8 mouse cellular contexts compared by ENCODE assay signal in genomic region chr1:151890041-151890621, GRCm38 (mm10).
DNase-seq lines count a peak whose midpoint lies in the region; ATAC-seq and TF ChIP-seq lines count a peak whose summit lies in the region.

No protein-coding gene starts in this region.

- H3K4me1 ChIP-seq in kidney, adult 2 months (ENCODE audit: control insufficient read depth, insufficient read depth, low read length): no peaks in the 10 kb centered on the region
- H3K4me1 ChIP-seq in embryonic facial prominence, embryonic 14.5 days (ENCODE audit: control insufficient read depth, insufficient read depth, low read length): peaks cover 46% of the 10 kb centered on the region
- H3K4me1 ChIP-seq in hindbrain, embryonic 16.5 days (ENCODE audit: control insufficient read depth, insufficient read depth, low read depth, low read length): peaks cover 7% of the 10 kb centered on the region
- H3K4me1 ChIP-seq in neural tube, embryonic 14.5 days (ENCODE audit: control insufficient read depth, insufficient read depth, low read length): peaks cover 6% of the 10 kb centered on the region

- H3K4me2 ChIP-seq in embryonic facial prominence, embryonic 14.5 days (ENCODE audit: low read depth, low read length): peak overlapping the region; percentile 23
- H3K4me2 ChIP-seq in hindbrain, embryonic 16.5 days (ENCODE audit: low read length): no peak overlapping the region
- H3K4me2 ChIP-seq in neural tube, embryonic 14.5 days (ENCODE audit: low read depth, low read length): no peak overlapping the region

- peak; percentile 88 for ATAC-seq in embryonic facial prominence, embryonic 14.5 days (ENCODE audit: low read depth)
- ATAC-seq in hindbrain, embryonic 16.5 days: peak; percentile 71
- ATAC-seq in neural tube, embryonic 14.5 days (ENCODE audit: low read depth): peak; percentile 60; the same call in 1 of the 2 replicates
- no peak for ATAC-seq in activated CD4-positive, CD25-positive, alpha-beta regulatory T cell, adult 4 months

- 52% methylated on average over 14 of the region's 14 CpGs for WGBS in kidney, adult 2 months
- 34% methylated on average over 14 of the region's 14 CpGs for WGBS in embryonic facial prominence, embryonic 14.5 days
- WGBS in hindbrain, embryonic 16.5 days: 55% methylated on average over 14 of the region's 14 CpGs
- 49% methylated on average over 14 of the region's 14 CpGs for WGBS in neural tube, embryonic 14.5 days

- H3K9ac ChIP-seq in embryonic facial prominence, embryonic 14.5 days (ENCODE audit: low read depth, low read length): no peak overlapping the region
- no peak overlapping the region for H3K9ac ChIP-seq in hindbrain, embryonic 16.5 days (ENCODE audit: low read depth, low read length)
- H3K9ac ChIP-seq in neural tube, embryonic 14.5 days (replicated peaks; ENCODE audit: low read depth, low read length): no peak overlapping the region

- no peaks in the 10 kb centered on the region for H3K27me3 ChIP-seq in kidney, adult 2 months (replicated peaks; ENCODE audit: control insufficient read depth, insufficient read depth, low read length)
- no peaks in the 10 kb centered on the region for H3K27me3 ChIP-seq in embryonic facial prominence, embryonic 14.5 days (replicated peaks; ENCODE audit: control insufficient read depth, insufficient read depth, low read length)
- H3K27me3 ChIP-seq in hindbrain, embryonic 16.5 days (replicated peaks; ENCODE audit: control insufficient read depth, insufficient read depth, low read length): no peaks in the 10 kb centered on the region
- H3K27me3 ChIP-seq in neural tube, embryonic 14.5 days (ENCODE audit: control insufficient read depth, insufficient read depth, low read length): no peaks in the 10 kb centered on the region

- no peaks in the 10 kb centered on the region for H3K9me3 ChIP-seq in embryonic facial prominence, embryonic 14.5 days (ENCODE audit: control insufficient read depth, low read length)
- no peaks in the 10 kb centered on the region for H3K9me3 ChIP-seq in hindbrain, embryonic 16.5 days (ENCODE audit: control insufficient read depth, low read length)
- H3K9me3 ChIP-seq in neural tube, embryonic 14.5 days (ENCODE audit: control insufficient read depth, low read length): no peaks in the 10 kb centered on the region

- no peak overlapping the region for H3K4me3 ChIP-seq in kidney, adult 2 months (ENCODE audit: insufficient read depth, low read depth, low read length)
- no peak overlapping the region for H3K4me3 ChIP-seq in embryonic facial prominence, embryonic 14.5 days (ENCODE audit: low read depth, low read length)
- H3K4me3 ChIP-seq in hindbrain, embryonic 16.5 days (ENCODE audit: low read length): no peak overlapping the region
- H3K4me3 ChIP-seq in neural tube, embryonic 14.5 days (ENCODE audit: low read depth, low read length): no peak overlapping the region

- DNase-seq in kidney, adult 2 months: peak; percentile 21
- DNase-seq in kidney, adult 18-20 months: no peak
- DNase-seq in embryonic facial prominence, embryonic 14.5 days (ENCODE audit: low spot score): peak; percentile 94
- DNase-seq in left cerebral cortex, postnatal 36 days (ENCODE audit: low spot score in 2 of 2): peak; percentile 61 to 67
- no peak for DNase-seq in urinary bladder, postnatal 10 days (ENCODE audit: low spot score)

- H3K27ac ChIP-seq in kidney, adult 2 months (ENCODE audit: insufficient read depth, low read depth, low read length): no peak overlapping the region
- H3K27ac ChIP-seq in embryonic facial prominence, embryonic 14.5 days (replicated peaks; ENCODE audit: low read depth, low read length): peak overlapping the region; percentile 87
- H3K27ac ChIP-seq in hindbrain, embryonic 16.5 days (ENCODE audit: low read depth, low read length): peak overlapping the region; percentile 25; the same call in 1 of the 2 replicates
- H3K27ac ChIP-seq in neural tube, embryonic 14.5 days (ENCODE audit: low read depth, low read length): peak overlapping the region; percentile 45; the same call in 1 of the 2 replicates

- no peak for TF ChIP-seq CTCF in kidney, adult 2 months (conservative IDR thresholded peaks at IDR 0.05; ENCODE audit: insufficient read depth, insufficient read length, low read depth, low read length)

- intact Hi-C loops in left cerebral cortex, postnatal 36 days (cut with DNase I): no loop called here

- H3K36me3 ChIP-seq in kidney, adult 2 months (ENCODE audit: control insufficient read depth, insufficient read depth, low read length): no peaks in the 10 kb centered on the region
- H3K36me3 ChIP-seq in embryonic facial prominence, embryonic 14.5 days (ENCODE audit: control insufficient read depth, insufficient read depth, low read length): peaks cover 3% of the 10 kb centered on the region; the same call in 1 of the 2 replicates
- no peaks in the 10 kb centered on the region for H3K36me3 ChIP-seq in hindbrain, embryonic 16.5 days (ENCODE audit: control insufficient read depth, insufficient read depth, low read length)
- H3K36me3 ChIP-seq in neural tube, embryonic 14.5 days (ENCODE audit: control insufficient read depth, insufficient read depth, low read length): no peaks in the 10 kb centered on the region

- no peak for TF ChIP-seq POLR2A in kidney, adult 2 months (IDR thresholded peaks at IDR 0.05; ENCODE audit: low read depth, low read length)

Comparison
In these comparisons a context has a peak if more than half of its experiments do, and no peak if none do; other contexts are left out.
1. DNase-seq: peak in kidney, adult 2 months (single experiment), embryonic facial prominence, embryonic 14.5 days (single experiment) and left cerebral cortex, postnatal 36 days (2 of 2); none in kidney, adult 18-20 months (single experiment) and urinary bladder, postnatal 10 days (single experiment).